Mouse (Mus musculus) neutrophil, adult 5-6 weeks (primary cell): ENCODE measurements around the gene Cd37. TPM values are rescaled to one million over a fixed set of nuclear protein-coding genes. Genes with fewer than 3 reads are reported as not detected.
"Not testable (repeated sequence)": the region's sequence is repeated elsewhere in the genome, so short reads cannot be mapped to it uniquely, and the experiment has no call there.

ENCODE experiments used
- ATAC-seq: fragments of 151-379, 151-347 bp; 2 replicates; pipeline ENCODE4 v1.8.0; 2017; ENCODE audit warnings: mild to moderate bottlenecking, moderate TSS enrichment; ENCODE audit not compliant: insufficient number of reproducible peaks, poor library complexity, low FRiP score, severe bottlenecking; ENCODE audit errors: extremely low read depth
- total RNA-seq: library from RNA; stranded (forward); fragments of 200-1000 nt; gene quantifications from 2 replicates; pipeline ENCODE4 v1.2.3, GENCODE M21; 2017

Gene Cd37
- 602 and 650 TPM in 2 replicates for total RNA-seq

DNA sequence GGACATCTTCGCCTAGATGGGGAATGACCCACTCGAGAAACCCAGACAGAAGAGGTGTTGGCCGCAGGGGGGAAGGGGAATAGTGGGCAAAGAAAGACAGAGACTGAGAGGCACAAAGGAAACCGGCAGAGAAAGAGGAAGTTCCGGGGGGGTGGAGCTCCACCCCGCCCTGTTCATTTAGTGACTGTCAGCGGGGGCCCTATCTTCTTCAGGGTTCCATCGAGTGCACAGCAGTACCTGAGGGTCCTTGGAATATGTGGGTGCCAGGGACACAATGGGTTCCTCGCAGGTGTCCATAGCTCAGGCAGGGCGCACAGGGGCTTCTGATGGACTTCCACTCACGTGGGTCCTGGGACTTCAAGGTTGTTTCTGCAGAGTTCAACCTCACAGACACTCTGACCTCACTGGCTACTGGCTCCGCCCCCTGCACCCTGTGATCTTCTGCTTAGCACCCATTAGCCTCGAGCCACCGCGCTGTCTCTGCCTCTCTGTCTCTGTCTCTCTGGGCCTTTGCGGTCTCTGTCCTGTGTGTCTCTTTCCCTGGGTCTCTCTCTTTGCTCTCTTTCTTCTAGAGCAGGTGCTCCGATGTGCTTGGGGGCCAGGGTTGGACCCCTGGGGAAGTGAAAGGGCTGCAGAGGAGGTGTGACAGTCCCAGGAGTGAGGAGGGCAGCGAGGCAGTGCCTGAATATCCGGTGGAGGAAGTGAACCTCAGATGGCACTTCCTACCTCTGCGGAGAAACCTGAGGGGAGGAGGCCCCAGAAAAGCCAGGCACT is at the start of gene Cd37:
Gene Cd37, minus strand, starts transcription at position 393 of the 774 bp plus-strand sequence.
- peak; percentile 69 for ATAC-seq

GRCm38 (mm10) chr7:45286486-45286885 is 47.6 kb upstream of the Cd37 start:
- no peak for ATAC-seq

GRCm38 (mm10) chr7:45277136-45277760 is 38.3 kb upstream of the Cd37 start, which contains the start of gene Slc6a21:
Slc6a21 (plus strand) TSS chr7:45277513.
- ATAC-seq, result peak; percentile 58

GRCm38 (mm10) chr7:45273672-45274071 is 34.8 kb upstream of the Cd37 start:
- ATAC-seq, result no peak

- no peak for ATAC-seq
Observed at GRCm38 (mm10) chr7:45272786-45273412, 34.0 kb upstream of the Cd37 start.

GRCm38 (mm10) chr7:45265518-45265917 is 26.6 kb upstream of the Cd37 start:
- ATAC-seq, result no peak

DNA sequence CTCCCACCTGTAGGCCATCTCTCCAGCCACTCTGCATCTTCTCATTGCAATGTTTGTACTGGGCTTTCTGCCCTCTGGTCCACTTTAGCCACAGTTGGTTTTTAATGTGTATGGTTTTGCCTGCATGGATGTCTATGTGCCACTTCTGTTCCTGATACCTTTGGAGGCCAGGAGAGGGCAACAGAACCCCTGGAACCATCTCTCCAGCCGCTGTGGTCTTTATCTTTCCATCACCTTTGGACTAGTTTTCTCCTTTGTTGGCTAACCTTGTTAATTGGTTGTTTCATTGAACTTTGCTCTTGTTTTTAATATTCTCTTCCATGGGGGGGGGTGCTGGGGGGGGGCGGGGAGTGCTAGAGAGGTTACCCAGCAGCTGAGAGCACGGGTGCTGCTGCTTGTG is 25.4 kb upstream of the Cd37 start:
- ATAC-seq, result no peak

- ATAC-seq, result no peak
Observed at GRCm38 (mm10) chr7:45263006-45263607, 24.2 kb upstream of the Cd37 start.

DNA sequence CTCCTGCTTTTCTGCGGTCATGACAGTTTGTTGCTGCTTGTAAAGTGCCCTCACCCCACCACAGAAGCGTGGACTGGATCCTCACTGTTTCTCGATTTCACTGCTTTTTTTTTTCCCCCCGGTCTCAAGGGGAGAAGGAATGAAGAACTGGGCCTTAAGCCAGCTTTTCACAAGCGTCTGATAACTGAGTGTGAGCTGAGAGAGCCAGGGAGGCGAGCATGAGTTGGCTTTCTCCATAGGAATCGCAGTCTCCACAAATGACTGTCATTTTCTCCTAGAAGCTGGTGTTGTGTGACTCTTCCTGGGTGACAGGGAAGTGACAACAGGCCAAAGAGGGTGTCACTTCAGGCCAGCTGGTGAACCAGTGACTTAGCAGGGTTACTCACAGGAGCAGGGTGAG is 23.4 kb upstream of the Cd37 start:
- ATAC-seq, result no peak

- no peak for ATAC-seq
Observed at GRCm38 (mm10) chr7:45259281-45259680, 20.4 kb upstream of the Cd37 start.

GRCm38 (mm10) chr7:45257063-45257840 is 18.3 kb upstream of the Cd37 start:
- ATAC-seq, result no peak

DNA sequence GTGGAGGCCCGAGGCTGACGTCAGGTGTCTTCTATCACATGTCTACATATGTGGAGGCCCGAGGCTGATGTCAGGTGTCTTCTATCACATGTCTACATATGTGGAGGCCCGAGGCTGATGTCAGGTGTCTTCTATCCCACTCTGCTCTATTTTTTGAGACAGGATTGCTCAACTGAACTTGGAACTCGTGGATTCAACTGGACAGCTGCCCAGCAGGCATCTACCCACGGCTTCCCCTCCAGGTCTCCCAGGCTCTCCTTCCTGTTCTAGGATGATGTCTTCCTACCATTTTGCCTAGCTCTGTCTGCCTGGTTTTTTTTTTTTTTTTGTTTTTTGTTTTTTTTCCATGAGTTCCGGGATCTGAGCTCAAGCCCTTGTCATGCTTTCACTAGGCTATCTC is 16.9 kb upstream of the Cd37 start:
- ATAC-seq, result not testable (repeated sequence)

DNA sequence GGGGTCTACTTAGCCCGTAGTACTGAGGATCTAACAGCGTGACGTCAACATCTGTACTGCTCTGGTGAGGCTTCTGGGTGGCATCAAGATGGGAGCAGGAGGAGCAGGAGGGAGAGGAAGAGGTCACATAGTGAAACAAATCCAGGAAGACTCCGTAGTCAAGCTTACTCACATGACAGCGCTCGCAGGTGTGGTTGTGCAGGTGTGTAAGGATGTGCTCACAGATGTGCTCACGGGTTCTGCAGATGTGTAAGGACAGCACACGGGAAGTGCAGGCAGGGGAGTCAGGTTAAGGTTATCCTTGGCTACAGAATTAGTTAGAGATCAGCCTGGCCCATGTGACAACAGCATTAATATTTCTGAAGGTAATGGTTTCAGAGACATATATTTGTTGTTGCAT is 14.9 kb upstream of the Cd37 start:
- ATAC-seq, result no peak

GRCm38 (mm10) chr7:45247666-45248065 is 8.8 kb upstream of the Cd37 start:
- ATAC-seq, result no peak

DNA sequence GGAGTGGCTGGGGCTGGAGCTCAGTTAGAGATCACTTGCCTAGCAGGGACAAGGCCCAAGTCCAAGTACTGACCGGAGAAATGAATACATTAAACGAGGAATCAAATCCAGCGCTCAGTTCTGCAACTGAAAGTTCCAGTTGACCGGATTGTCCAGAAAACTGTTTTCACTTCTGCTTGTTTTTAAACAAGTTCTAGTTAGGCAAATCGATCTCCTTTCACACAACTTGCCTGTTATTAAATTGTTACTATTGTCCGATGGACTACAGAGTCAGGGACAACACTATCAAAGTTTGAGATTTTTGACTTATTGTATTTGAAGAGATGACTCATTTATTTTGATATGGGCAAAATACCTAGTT is 2.5 kb upstream of the Cd37 start:
- no peak for ATAC-seq

DNA sequence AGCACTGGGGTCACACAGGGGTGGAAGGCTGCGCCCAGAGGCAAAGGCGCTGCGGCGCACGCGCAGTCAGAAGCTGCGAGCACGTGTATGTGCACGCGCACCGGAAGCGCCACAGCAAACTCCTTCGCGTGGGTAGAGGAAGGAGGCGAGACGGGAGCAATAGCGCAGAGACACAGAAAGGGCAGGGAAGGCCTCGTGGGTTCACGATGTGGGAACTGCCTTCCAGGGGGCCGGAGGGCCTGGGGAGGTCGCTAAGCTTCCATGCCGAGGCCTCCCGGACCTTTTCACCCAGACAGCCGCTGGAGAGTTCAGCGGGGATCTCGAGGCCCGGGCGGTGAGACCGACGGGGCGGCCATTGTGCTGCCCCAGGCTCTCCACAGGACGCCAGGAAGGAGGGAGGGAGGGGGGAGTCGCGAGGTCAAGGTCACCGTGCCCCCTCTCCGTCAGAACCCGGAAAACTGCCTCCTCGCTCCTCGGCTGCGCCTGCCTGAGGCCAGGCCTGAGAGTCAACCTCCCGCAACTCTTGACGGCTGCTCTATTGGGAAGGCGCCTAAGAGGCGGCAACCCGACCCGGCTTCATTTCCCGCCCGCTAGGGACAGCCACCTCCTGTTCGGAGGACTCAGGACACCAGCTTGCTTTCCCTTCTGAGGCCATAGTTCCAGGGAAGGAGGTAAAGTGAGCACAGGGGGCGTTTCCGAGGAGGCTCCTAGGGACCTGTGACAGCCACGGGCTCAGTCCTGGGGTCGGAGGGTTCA is 1.9 kb upstream of the Cd37 start, which contains the start of gene Slc6a16:
Gene Slc6a16, plus strand, starts transcription at position 453 of the 756 bp plus-strand sequence.
- no peak for ATAC-seq

- ATAC-seq, result no peak
Observed at GRCm38 (mm10) chr7:45240109-45240508, 1.2 kb upstream of the Cd37 start.
